Mouse (Mus musculus): ENCODE measurements around the gene Clmn. TPM values are rescaled to one million over a fixed set of nuclear protein-coding genes. Genes with fewer than 3 reads are reported as not detected.

Gene Clmn
- polyA plus RNA-seq, 1 experiment from 2014 or later = 4.3 TPM

DNA sequence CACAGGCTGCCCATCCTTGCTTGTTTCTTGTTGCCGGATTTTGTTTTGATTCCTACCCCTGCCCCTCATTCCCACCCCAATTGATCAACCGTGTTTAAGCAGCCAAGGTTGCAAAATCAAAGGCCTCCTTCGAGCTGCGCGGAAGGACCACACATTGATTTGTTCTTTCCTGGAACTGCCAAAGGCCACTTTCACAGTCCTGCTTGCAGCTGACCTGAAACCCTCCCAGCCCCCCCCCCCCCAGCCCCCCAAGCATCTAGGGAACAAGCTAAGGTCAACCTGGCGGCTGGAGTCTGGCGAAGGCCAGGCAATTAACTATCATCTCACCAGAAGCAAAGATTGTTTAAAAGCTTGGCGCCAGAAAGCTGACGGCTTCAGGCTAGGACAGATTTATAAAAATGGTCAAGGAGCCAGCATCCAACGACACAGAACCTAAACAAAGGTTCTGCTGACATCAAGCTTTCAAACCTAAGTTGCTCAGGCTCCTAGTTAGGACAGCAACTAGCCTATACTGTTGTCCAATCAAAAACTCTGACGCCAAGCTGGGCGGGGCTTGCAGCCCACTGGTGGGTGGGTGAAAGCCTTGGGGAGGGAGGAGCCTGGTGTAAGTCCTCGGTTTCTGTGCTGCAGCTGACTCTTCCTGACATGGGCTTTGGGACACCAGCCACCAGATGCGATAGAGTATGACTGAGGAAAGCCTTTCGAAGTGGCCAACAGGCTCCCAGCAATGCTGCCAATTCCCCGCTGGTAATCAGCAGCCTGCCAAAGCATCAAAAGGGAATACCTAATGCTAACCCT lies 13.0 kb downstream of the Clmn start:
- peak; percentile 90 for ATAC-seq
- Histone ChIP-seq H3K27ac (0 out of 2 replicates have a peak overlapping the region, but pooled peaks have one; percentile 13), H3K27me3 (replicated peaks) (no peaks in the 10 kb centered on the region), H3K4me1 (replicated peaks) (peaks cover 13% of the 10 kb centered on the region), H3K4me2 (replicated peaks) (peak overlapping the region; percentile 48), H3K36me3 (no peaks in the 10 kb centered on the region), H3K9me3 (no peaks in the 10 kb centered on the region), H3K9ac (no peak overlapping the region), H3K4me3 (replicated peaks) (no peak overlapping the region)
- 18% methylated on average over 16 of the region's 16 CpGs for WGBS

DNA sequence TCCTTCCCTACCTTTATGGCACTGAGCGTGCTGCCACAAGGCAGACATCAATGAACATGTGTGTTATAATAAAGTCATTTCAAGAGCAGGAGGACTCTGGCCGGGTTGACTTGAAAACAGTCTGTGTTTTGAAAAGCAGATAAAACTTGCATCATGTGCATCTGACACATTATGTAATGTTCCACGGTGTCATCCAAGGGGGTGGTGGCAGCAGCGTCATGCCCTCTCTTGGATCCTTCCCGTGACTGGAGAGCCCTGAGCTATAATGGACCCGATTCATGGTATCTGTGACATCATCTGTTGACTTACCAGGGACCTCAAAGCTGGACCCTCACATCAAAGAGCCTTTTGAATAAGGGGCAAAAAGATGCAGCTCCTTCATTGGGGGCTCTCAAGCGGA lies 14.8 kb downstream of the Clmn start:
- no peaks in the 10 kb centered on the region for H3K27me3 ChIP-seq (replicated peaks)
- no peak overlapping the region for H3K4me2 ChIP-seq (replicated peaks)
- H3K9me3 ChIP-seq = no peaks in the 10 kb centered on the region
- H3K4me3 ChIP-seq (replicated peaks) = no peak overlapping the region
- no peak overlapping the region for H3K27ac ChIP-seq
- H3K36me3 ChIP-seq = no peaks in the 10 kb centered on the region
- H3K4me1 ChIP-seq (replicated peaks) = peaks cover 22% of the 10 kb centered on the region
- ATAC-seq = no peak
- no peak overlapping the region for H3K9ac ChIP-seq
- WGBS = 84% methylated on average over 7 of the region's 7 CpGs

DNA sequence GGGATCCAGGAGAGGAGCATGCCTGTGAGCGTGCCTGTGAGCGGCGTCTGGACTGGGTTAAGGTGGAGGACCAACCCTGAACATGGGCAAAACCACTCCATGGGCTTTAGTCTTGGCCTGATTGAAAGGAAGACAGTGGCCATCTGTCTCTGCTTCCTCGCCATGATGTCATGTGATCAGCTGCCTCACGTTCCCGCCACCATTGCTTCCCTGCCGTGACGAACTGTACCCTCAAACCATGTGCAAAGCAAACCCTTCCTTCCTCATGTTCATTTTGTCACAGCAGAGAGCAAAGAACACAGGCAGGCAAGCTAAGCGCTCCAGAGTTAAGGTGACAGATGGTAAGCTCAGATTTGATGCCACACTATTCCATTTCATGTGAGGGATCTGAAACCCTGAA lies 16.2 kb downstream of the Clmn start:
- Histone ChIP-seq H3K9ac (no peak overlapping the region), H3K4me2 (replicated peaks) (no peak overlapping the region), H3K4me3 (replicated peaks) (no peak overlapping the region), H3K4me1 (replicated peaks) (peaks cover 30% of the 10 kb centered on the region), H3K27me3 (replicated peaks) (no peaks in the 10 kb centered on the region), H3K9me3 (no peaks in the 10 kb centered on the region), H3K36me3 (no peaks in the 10 kb centered on the region), H3K27ac (no peak overlapping the region)
- 88% methylated on average over 9 of the region's 9 CpGs for WGBS
- ATAC-seq = no peak

- no peak overlapping the region for H3K4me3 ChIP-seq (replicated peaks)
- no peaks in the 10 kb centered on the region for H3K36me3 ChIP-seq
- no peak overlapping the region for H3K27ac ChIP-seq
- H3K27me3 ChIP-seq (replicated peaks) = no peaks in the 10 kb centered on the region
- H3K9ac ChIP-seq = no peak overlapping the region
- H3K4me2 ChIP-seq (replicated peaks) = no peak overlapping the region
- peaks cover 27% of the 10 kb centered on the region for H3K4me1 ChIP-seq (replicated peaks)
- no peak for ATAC-seq
- H3K9me3 ChIP-seq = no peaks in the 10 kb centered on the region
- WGBS = 85% methylated on average over 4 of the region's 4 CpGs
Observed at GRCm38 (mm10) chr12:104847227-104847626, 17.6 kb downstream of the Clmn start.

DNA sequence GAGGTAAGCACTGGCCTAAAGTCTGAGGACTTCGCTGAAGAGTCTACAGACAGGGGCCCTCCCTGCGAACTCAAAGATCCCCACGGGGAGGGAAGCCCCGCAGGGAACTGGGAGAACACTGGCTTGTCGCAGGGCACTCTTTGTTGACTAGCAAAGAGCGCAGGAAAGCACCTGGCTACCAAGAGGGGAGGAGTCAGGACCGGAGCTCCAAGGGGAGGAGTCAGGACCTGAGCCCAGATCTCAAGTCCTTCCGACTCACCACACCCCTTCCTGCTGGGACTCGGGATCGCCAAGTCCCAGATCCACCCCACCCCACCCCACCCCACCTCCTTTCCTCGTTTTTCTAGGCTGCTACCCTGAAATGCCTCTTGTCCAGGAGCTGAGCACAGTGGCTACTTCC lies 19.2 kb downstream of the Clmn start:
- ATAC-seq = peak; percentile 87
- Histone ChIP-seq H3K9ac (no peak overlapping the region), H3K4me1 (replicated peaks) (peaks cover 20% of the 10 kb centered on the region), H3K9me3 (no peaks in the 10 kb centered on the region), H3K4me3 (replicated peaks) (peak overlapping the region; percentile 27), H3K36me3 (no peaks in the 10 kb centered on the region), H3K4me2 (replicated peaks) (peak overlapping the region; percentile 63), H3K27ac (peak overlapping the region; percentile 62; the same call in 1 of the 2 replicates), H3K27me3 (replicated peaks) (no peaks in the 10 kb centered on the region)
- WGBS = 2% methylated on average over 11 of the region's 11 CpGs

DNA sequence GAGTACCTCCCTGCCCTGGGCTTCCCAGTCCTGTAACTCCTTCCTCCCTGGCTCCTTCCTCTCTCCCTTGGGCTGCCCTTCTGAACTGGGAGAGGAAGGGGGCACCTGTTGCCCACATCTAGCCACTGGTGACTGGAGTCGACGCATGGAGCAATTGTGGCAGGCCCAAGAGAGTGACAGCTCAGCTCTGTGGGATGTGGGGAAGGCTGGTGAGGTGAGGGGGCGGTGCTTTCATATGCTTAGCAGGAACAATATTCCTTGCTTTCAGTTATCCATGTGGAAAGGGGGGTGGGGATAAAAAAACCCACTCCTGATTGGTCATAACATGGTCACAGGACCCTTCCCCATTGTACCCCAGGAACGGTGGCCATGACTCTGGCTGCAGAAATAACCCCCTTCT lies 19.9 kb downstream of the Clmn start:
- 59% methylated on average over 4 of the region's 4 CpGs for WGBS
- 0 out of 2 replicates have a peak, but pooled peaks have one; percentile 0 for ATAC-seq
- H3K4me2 ChIP-seq (replicated peaks) = 0 out of 2 replicates have a peak overlapping the region, but pooled peaks have one; percentile 63
- H3K27ac ChIP-seq = 0 out of 2 replicates have a peak overlapping the region, but pooled peaks have one; percentile 6
- no peak overlapping the region for H3K9ac ChIP-seq
- no peaks in the 10 kb centered on the region for H3K27me3 ChIP-seq (replicated peaks)
- peaks cover 20% of the 10 kb centered on the region for H3K4me1 ChIP-seq (replicated peaks)
- no peak overlapping the region for H3K4me3 ChIP-seq (replicated peaks)
- no peaks in the 10 kb centered on the region for H3K9me3 ChIP-seq
- H3K36me3 ChIP-seq = no peaks in the 10 kb centered on the region

DNA sequence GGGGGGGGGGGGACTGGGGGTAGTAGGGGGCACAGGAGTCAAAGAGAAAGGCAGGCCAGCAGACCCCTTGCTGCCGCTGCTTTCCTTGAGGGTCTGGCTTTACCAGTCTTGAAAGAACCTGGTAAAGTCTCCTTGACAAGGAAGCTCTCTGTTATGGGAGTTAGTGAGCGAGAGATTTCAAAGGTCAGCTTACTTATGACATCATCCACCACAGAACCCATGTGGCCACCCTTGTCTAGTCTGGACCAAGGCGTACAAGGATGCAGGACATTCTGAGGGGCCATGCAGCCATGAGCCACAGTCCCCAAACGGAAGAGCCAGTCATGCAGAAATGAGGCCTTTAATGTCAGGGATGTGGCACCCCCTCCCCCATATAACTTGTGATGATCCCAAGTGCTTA lies 20.6 kb downstream of the Clmn start:
- Histone ChIP-seq H3K9ac (no peak overlapping the region), H3K4me2 (replicated peaks) (0 out of 2 replicates have a peak overlapping the region, but pooled peaks have one; percentile 1), H3K27me3 (replicated peaks) (no peaks in the 10 kb centered on the region), H3K27ac (no peak overlapping the region), H3K4me1 (replicated peaks) (peaks cover 20% of the 10 kb centered on the region), H3K36me3 (no peaks in the 10 kb centered on the region), H3K4me3 (replicated peaks) (no peak overlapping the region), H3K9me3 (no peaks in the 10 kb centered on the region)
- WGBS = 62% methylated on average over 4 of the region's 4 CpGs
- peak; percentile 50; the same call in 1 of the 2 replicates for ATAC-seq

GRCm38 (mm10) chr12:104841256-104841655 lies 23.6 kb downstream of the Clmn start:
- Histone ChIP-seq H3K9me3 (no peaks in the 10 kb centered on the region), H3K36me3 (no peaks in the 10 kb centered on the region), H3K9ac (no peak overlapping the region), H3K4me2 (replicated peaks) (no peak overlapping the region), H3K4me3 (replicated peaks) (no peak overlapping the region), H3K27ac (no peak overlapping the region), H3K4me1 (replicated peaks) (peaks cover 26% of the 10 kb centered on the region), H3K27me3 (replicated peaks) (no peaks in the 10 kb centered on the region)
- ATAC-seq = no peak
- 80% methylated on average over 3 of the region's 3 CpGs for WGBS

DNA sequence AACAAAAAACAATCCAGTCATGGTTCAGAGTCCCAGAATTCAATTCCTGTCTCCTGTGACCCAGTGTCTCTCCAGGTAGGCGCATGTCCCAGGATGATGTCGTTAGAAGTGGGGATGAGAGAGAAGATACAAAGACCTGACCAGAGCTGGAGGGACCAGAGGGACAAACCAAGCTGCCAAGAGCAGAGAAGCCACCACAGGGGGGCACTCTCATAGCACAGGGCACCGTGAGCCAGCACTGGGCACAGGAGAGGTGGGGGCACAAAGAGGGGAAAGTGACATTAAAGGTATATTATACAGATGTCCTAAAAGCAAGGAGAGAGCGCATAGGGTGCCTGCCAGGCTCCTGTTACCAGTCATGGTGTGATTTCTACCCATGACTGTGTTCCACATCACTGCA lies 25.9 kb downstream of the Clmn start:
- Histone ChIP-seq H3K4me2 (replicated peaks) (no peak overlapping the region), H3K36me3 (no peaks in the 10 kb centered on the region), H3K27ac (no peak overlapping the region), H3K27me3 (replicated peaks) (no peaks in the 10 kb centered on the region), H3K9me3 (no peaks in the 10 kb centered on the region), H3K9ac (no peak overlapping the region; the same call in 1 of the 2 replicates), H3K4me1 (replicated peaks) (peaks cover 12% of the 10 kb centered on the region), H3K4me3 (replicated peaks) (no peak overlapping the region)
- 61% methylated on average over 4 of the region's 4 CpGs for WGBS
- ATAC-seq = no peak

DNA sequence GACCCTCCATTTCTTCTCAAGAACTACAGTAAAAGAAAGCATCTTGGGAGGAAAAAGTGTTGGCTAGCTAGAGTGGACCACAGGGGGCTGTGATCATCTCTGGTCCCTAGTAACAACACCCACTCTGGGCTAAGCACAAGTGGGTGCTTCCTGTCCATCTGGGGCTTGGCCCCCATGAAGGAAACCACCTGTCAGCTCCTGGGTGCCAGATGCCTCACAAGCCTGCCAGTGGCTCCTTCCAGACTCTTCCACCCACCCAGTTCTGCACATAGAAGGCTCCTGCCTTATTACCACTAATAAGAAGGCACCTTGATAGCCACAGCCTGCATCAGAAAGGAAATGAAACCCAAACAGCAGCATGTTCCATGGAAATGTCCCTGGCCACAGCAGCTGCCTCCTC lies 26.4 kb downstream of the Clmn start:
- no peak overlapping the region for H3K27ac ChIP-seq
- no peak overlapping the region for H3K4me2 ChIP-seq (replicated peaks)
- no peak overlapping the region for H3K4me3 ChIP-seq (replicated peaks)
- no peaks in the 10 kb centered on the region for H3K36me3 ChIP-seq
- ATAC-seq = no peak
- H3K27me3 ChIP-seq (replicated peaks) = no peaks in the 10 kb centered on the region
- no peak overlapping the region; the same call in 1 of the 2 replicates for H3K9ac ChIP-seq
- H3K9me3 ChIP-seq = no peaks in the 10 kb centered on the region
- peaks cover 12% of the 10 kb centered on the region for H3K4me1 ChIP-seq (replicated peaks)

DNA sequence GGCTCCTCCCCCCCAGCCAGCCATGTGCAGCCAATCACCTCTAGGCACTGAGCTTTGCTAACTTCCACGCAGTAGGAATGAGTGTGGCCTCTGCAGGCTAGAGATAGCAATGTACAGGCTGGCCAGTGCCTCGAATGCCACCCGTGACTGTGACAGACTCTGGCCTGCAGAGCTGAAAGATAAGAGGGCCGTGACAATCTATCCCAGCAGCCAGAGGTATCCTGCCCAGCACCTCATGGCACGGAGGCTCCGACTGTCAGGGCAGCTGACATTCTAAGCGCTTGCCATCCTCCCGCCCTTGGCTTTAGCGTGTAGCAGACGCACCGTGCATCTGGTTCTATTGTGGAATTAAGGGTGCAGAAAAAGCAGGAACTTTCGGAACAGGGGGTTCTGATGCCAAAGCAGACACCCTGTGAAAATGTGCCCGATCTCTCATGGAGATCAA lies 26.9 kb downstream of the Clmn start:
- Histone ChIP-seq H3K4me2 (replicated peaks) (no peak overlapping the region), H3K27ac (no peak overlapping the region), H3K27me3 (replicated peaks) (no peaks in the 10 kb centered on the region), H3K9me3 (no peaks in the 10 kb centered on the region), H3K36me3 (no peaks in the 10 kb centered on the region), H3K9ac (no peak overlapping the region), H3K4me3 (replicated peaks) (no peak overlapping the region), H3K4me1 (replicated peaks) (peaks cover 12% of the 10 kb centered on the region)
- ATAC-seq = no peak
- 61% methylated on average over 13 of the region's 13 CpGs for WGBS

GRCm38 (mm10) chr12:104837111-104837837 lies 27.6 kb downstream of the Clmn start:
- ATAC-seq = no peak
- Histone ChIP-seq H3K9me3 (no peaks in the 10 kb centered on the region), H3K4me3 (replicated peaks) (no peak overlapping the region), H3K27ac (no peak overlapping the region), H3K4me2 (replicated peaks) (no peak overlapping the region), H3K4me1 (replicated peaks) (peaks cover 12% of the 10 kb centered on the region), H3K27me3 (replicated peaks) (no peaks in the 10 kb centered on the region), H3K9ac (no peak overlapping the region), H3K36me3 (no peaks in the 10 kb centered on the region)
- WGBS = 72% methylated on average over 2 of the region's 2 CpGs

Measured in intestine, embryonic 15.5 days (tissue).